Mouse (Mus musculus) stomach, postnatal 0 days (tissue): ENCODE data around the gene Fcgr2b.

Experiments used
- CTCF ChIP-seq: IDR thresholded peaks from 2 replicates; pipeline ENCODE4 v1.5.1; 2016; ENCODE audit warnings: antibody characterized with exemption, low read depth, mild to moderate bottlenecking, moderate library complexity
- EP300 ChIP-seq: optimal IDR thresholded peaks from 2 replicates; pipeline ENCODE3; 2016; ENCODE audit warnings: antibody characterized with exemption

DNA sequence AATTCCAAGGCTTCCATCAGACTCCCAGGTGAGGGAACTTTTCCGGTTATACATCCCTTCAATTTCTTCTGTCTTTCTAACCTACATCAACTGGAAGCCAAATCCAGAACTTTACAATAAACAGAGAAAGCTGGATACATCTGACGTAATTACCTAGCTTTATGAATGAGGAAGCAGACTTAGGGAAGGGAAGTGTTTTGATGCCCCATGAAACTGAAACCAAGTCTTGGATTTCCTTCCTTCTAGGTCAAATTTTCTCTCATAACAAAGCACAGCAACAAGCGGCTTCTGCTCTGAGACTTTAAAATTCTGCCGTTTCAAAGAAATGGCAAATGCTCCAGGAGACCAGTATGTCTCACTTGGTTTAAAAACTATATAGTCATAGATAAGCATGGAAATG, 30.0 kb upstream of the Fcgr2b start:
- TF ChIP-seq CTCF (no peak), EP300 (no peak)
